Mouse (Mus musculus) heart, embryonic 10.5 days (tissue): ENCODE measurements around the gene Fam208b. TPM values are rescaled to one million over a fixed set of nuclear protein-coding genes. Genes with fewer than 3 reads are reported as not detected.
"Not testable (repeated sequence)": the region's sequence is repeated elsewhere in the genome, so short reads cannot be mapped to it uniquely, and the experiment has no call there.

ENCODE experiments used
- DNase-seq: peaks from one replicate; pipeline ENCODE4 v3.0.0-alpha.2; 2017; ENCODE audit warnings: low spot score
- H3K27ac ChIP-seq: fragments of 300-500 bp; sonication (generic); 2 replicates; pipeline ENCODE4 v1.5.1; 2016; ENCODE audit warnings: mild to moderate bottlenecking
- H3K27me3 ChIP-seq: fragments of 300-500 bp; sonication (generic); 2 replicates; pipeline ENCODE4 v1.6.1; 2016; ENCODE audit warnings: mild to moderate bottlenecking; ENCODE audit not compliant: poor library complexity, insufficient read depth, severe bottlenecking
- H3K36me3 ChIP-seq: fragments of 300-500 bp; sonication (generic); 2 replicates; pipeline ENCODE4 v1.6.1; 2016; ENCODE audit warnings: mild to moderate bottlenecking, moderate library complexity
- H3K4me1 ChIP-seq: fragments of 300-500 bp; sonication (generic); 2 replicates; pipeline ENCODE4 v1.6.1; 2016; ENCODE audit warnings: mild to moderate bottlenecking
- H3K4me3 ChIP-seq: fragments of 300-500 bp; sonication (generic); 2 replicates; pipeline ENCODE4 v1.5.1; 2016; ENCODE audit warnings: mild to moderate bottlenecking, moderate library complexity
- H3K9me3 ChIP-seq: fragments of 300-500 bp; sonication (generic); 2 replicates; pipeline ENCODE4 v1.6.1; 2016; ENCODE audit warnings: mild to moderate bottlenecking, moderate library complexity
- whole genome bisulfite sequencing: fragments of 180-500 bp; shearing (Covaris S2); methylation state at CpG from one replicate; pipeline ENCODE4 v1.1.7; 2016; 5-methylcytosine and 5-hydroxymethylcytosine counted together
- polyA plus RNA-seq: library from polyadenylated mRNA; unstranded; fragments of >200 nt; fragmentation: Nextera tagmentation; extraction: Ambion mirVana; gene quantifications from 2 replicates; pipeline ENCODE4 v1.2.1, GENCODE M21; 2016

Gene Fam208b
- polyA plus RNA-seq, 1 experiment from 2014 or later: 15.9 TPM

- Histone ChIP-seq H3K27ac (no peak overlapping the region), H3K9me3 (no peaks in the 10 kb centered on the region), H3K36me3 (peaks cover 13% of the 10 kb centered on the region), H3K27me3 (no peaks in the 10 kb centered on the region), H3K4me1 (peaks cover 19% of the 10 kb centered on the region), H3K4me3 (no peak overlapping the region)
- DNase-seq: no peak
- WGBS: 93% methylated on average over 4 of the region's 4 CpGs
These were observed 66.6 kb downstream of the Fam208b start for GRCm38 (mm10) chr13:3544077-3544874.

GRCm38 (mm10) chr13:3541159-3541782 is 69.6 kb downstream of the Fam208b start:
- Histone ChIP-seq H3K4me3 (no peak overlapping the region), H3K9me3 (no peaks in the 10 kb centered on the region), H3K27ac (no peak overlapping the region), H3K36me3 (no peaks in the 10 kb centered on the region), H3K27me3 (no peaks in the 10 kb centered on the region), H3K4me1 (peaks cover 19% of the 10 kb centered on the region)
- no peak for DNase-seq
- 96% methylated on average over 2 of the region's 2 CpGs for WGBS

GRCm38 (mm10) chr13:3540166-3540565 is 70.7 kb downstream of the Fam208b start:
- 59% methylated on average over 2 of the region's 2 CpGs for WGBS
- peaks cover 16% of the 10 kb centered on the region for H3K4me1 ChIP-seq
- no peak overlapping the region for H3K27ac ChIP-seq
- no peaks in the 10 kb centered on the region for H3K9me3 ChIP-seq
- H3K4me3 ChIP-seq: peak overlapping the region; percentile 98; the same call in 1 of the 2 replicates
- H3K36me3 ChIP-seq: no peaks in the 10 kb centered on the region
- H3K27me3 ChIP-seq: no peaks in the 10 kb centered on the region
- no peak for DNase-seq

- Histone ChIP-seq H3K9me3 (no peaks in the 10 kb centered on the region), H3K27me3 (no peaks in the 10 kb centered on the region), H3K4me3 (peak overlapping the region; percentile 98), H3K36me3 (no peaks in the 10 kb centered on the region), H3K4me1 (peaks cover 11% of the 10 kb centered on the region; the same call in 1 of the 2 replicates), H3K27ac (peak overlapping the region; percentile 98)
- no peak for DNase-seq
- 6% methylated on average over 15 of the region's 15 CpGs for WGBS
These were observed 71.8 kb downstream of the Fam208b start for GRCm38 (mm10) chr13:3538969-3539562.

GRCm38 (mm10) chr13:3538223-3538968 is 72.5 kb downstream of the Fam208b start:
- no peaks in the 10 kb centered on the region for H3K9me3 ChIP-seq
- H3K27me3 ChIP-seq: no peaks in the 10 kb centered on the region
- under 1% methylated on average over 58 of the region's 59 CpGs for WGBS
- peak overlapping the region; percentile 98 for H3K27ac ChIP-seq
- peak; percentile 90 for DNase-seq
- H3K4me1 ChIP-seq: peaks cover 11% of the 10 kb centered on the region; the same call in 1 of the 2 replicates
- peak overlapping the region; percentile 98 for H3K4me3 ChIP-seq
- no peaks in the 10 kb centered on the region for H3K36me3 ChIP-seq

- no peaks in the 10 kb centered on the region for H3K27me3 ChIP-seq
- peaks cover 11% of the 10 kb centered on the region; the same call in 1 of the 2 replicates for H3K4me1 ChIP-seq
- H3K9me3 ChIP-seq: no peaks in the 10 kb centered on the region
- under 1% methylated on average over 41 of the region's 47 CpGs for WGBS
- DNase-seq: peak; percentile 97
- peak within 1 kb of the TSS; percentile 98 for H3K4me3 ChIP-seq
- no peaks in the 10 kb centered on the region for H3K36me3 ChIP-seq
- H3K27ac ChIP-seq: peak within 1 kb of the TSS; percentile 98
These were observed 73.2 kb downstream of the Fam208b start, which contains the start of gene Gdi2 for GRCm38 (mm10) chr13:3537594-3538222. Gdi2 (plus strand) TSS chr13:3538063.

GRCm38 (mm10) chr13:3534146-3534545 is 76.8 kb downstream of the Fam208b start:
- no peaks in the 10 kb centered on the region for H3K9me3 ChIP-seq
- no peak overlapping the region for H3K4me3 ChIP-seq
- DNase-seq: no peak
- H3K4me1 ChIP-seq: no peaks in the 10 kb centered on the region
- H3K27ac ChIP-seq: no peak overlapping the region
- no peaks in the 10 kb centered on the region for H3K36me3 ChIP-seq
- 85% methylated on average over 4 of the region's 4 CpGs for WGBS
- no peaks in the 10 kb centered on the region for H3K27me3 ChIP-seq

GRCm38 (mm10) chr13:3532451-3532850 is 78.5 kb downstream of the Fam208b start:
- Histone ChIP-seq H3K27me3 (no peaks in the 10 kb centered on the region), H3K4me3 (no peak overlapping the region), H3K4me1 (no peaks in the 10 kb centered on the region), H3K27ac (no peak overlapping the region), H3K36me3 (no peaks in the 10 kb centered on the region), H3K9me3 (no peaks in the 10 kb centered on the region)
- DNase-seq: no peak
- 59% methylated on average over 4 of the region's 4 CpGs for WGBS

- Histone ChIP-seq H3K9me3 (no peaks in the 10 kb centered on the region), H3K27ac (no peak overlapping the region), H3K4me1 (no peaks in the 10 kb centered on the region), H3K4me3 (no peak overlapping the region), H3K27me3 (no peaks in the 10 kb centered on the region), H3K36me3 (no peaks in the 10 kb centered on the region)
- no peak for DNase-seq
- WGBS: 58% methylated on average over 10 of the region's 10 CpGs
These were observed 79.1 kb downstream of the Fam208b start for GRCm38 (mm10) chr13:3531692-3532320.

GRCm38 (mm10) chr13:3531176-3531575 is 79.7 kb downstream of the Fam208b start:
- not testable (repeated sequence) for DNase-seq, H3K27me3 ChIP-seq, H3K36me3 ChIP-seq, H3K4me1 ChIP-seq, H3K4me3 ChIP-seq, H3K9me3 ChIP-seq, H3K27ac ChIP-seq
- WGBS: 65% methylated on average over 2 of the region's 2 CpGs

- Histone ChIP-seq H3K27ac (no peak overlapping the region), H3K4me1 (no peaks in the 10 kb centered on the region), H3K27me3 (no peaks in the 10 kb centered on the region), H3K4me3 (no peak overlapping the region), H3K9me3 (no peaks in the 10 kb centered on the region), H3K36me3 (no peaks in the 10 kb centered on the region)
- DNase-seq: no peak
- WGBS: 51% methylated on average over 3 of the region's 3 CpGs
These were observed 80.5 kb downstream of the Fam208b start for GRCm38 (mm10) chr13:3530451-3530850.

GRCm38 (mm10) chr13:3526328-3526727 is 84.6 kb downstream of the Fam208b start:
- WGBS: 82% methylated on average over 8 of the region's 8 CpGs
- Histone ChIP-seq H3K36me3 (no peaks in the 10 kb centered on the region), H3K27me3 (no peaks in the 10 kb centered on the region), H3K4me1 (no peaks in the 10 kb centered on the region), H3K4me3 (no peak overlapping the region), H3K9me3 (no peaks in the 10 kb centered on the region), H3K27ac (no peak overlapping the region)
- no peak for DNase-seq
